Mouse (Mus musculus) myocyte (in vitro differentiated cells): ENCODE measurements around the gene Cep164. TPM values are rescaled to one million over a fixed set of nuclear protein-coding genes. Genes with fewer than 3 reads are reported as not detected.

ENCODE experiments used
- H3K27me3 ChIP-seq: one replicate; pipeline ENCODE4 v1.6.1; 2011; ENCODE audit not compliant: control insufficient read depth, insufficient read depth, insufficient read length
- H3K36me3 ChIP-seq: one replicate; pipeline ENCODE4 v1.6.1; 2011; ENCODE audit not compliant: control insufficient read depth, insufficient read depth
- H3K4me2 ChIP-seq: one replicate; pipeline ENCODE4 v1.6.1; 2011; ENCODE audit warnings: low read depth, control low read depth
- H3K4me3 ChIP-seq: one replicate; pipeline ENCODE4 v1.5.1; 2011; ENCODE audit warnings: mild to moderate bottlenecking, control low read depth, moderate library complexity
- H3K79me2 ChIP-seq: one replicate; pipeline ENCODE4 v1.6.1; 2011; ENCODE audit not compliant: control insufficient read depth, insufficient read depth
- H3ac ChIP-seq: one replicate; pipeline ENCODE4 v1.6.1; 2011; ENCODE audit not compliant: control insufficient read depth, insufficient read length
- CEBPB ChIP-seq: IDR thresholded peaks from 2 replicates; pipeline ENCODE4 v1.6.1; 2011; ENCODE audit warnings: mild to moderate bottlenecking, moderate library complexity; ENCODE audit not compliant: poor library complexity, insufficient read depth, severe bottlenecking
- E2F4 ChIP-seq: IDR thresholded peaks from one replicate; pipeline ENCODE4 v1.6.1; 2011; ENCODE audit warnings: mild to moderate bottlenecking, control low read depth, moderate library complexity; ENCODE audit not compliant: insufficient read depth
- MAX ChIP-seq: IDR thresholded peaks from one replicate; pipeline ENCODE4 v1.6.1; 2011; ENCODE audit warnings: low read depth, mild to moderate bottlenecking, control low read depth
- MYOD1 ChIP-seq, 3 experiments: IDR thresholded peaks; one replicate each; pipeline ENCODE4 v1.6.1; 2011; ENCODE audit warnings: control low read depth in 2 of 3, low read depth in 2 of 3, mild to moderate bottlenecking in 2 of 3, moderate library complexity in 1 of 3; ENCODE audit not compliant: insufficient read length in 2 of 3, control insufficient read depth in 1 of 3
- MYOG ChIP-seq, 3 experiments: IDR thresholded peaks; one replicate each; pipeline ENCODE4 v1.6.1; 2011; ENCODE audit warnings: control low read depth in 2 of 3, low read depth in 2 of 3, mild to moderate bottlenecking in 2 of 3; ENCODE audit not compliant: insufficient read length in 2 of 3, control insufficient read depth in 1 of 3, insufficient read depth in 1 of 3
- POLR2A ChIP-seq: IDR thresholded peaks from one replicate; pipeline ENCODE4 v1.6.1; 2011; ENCODE audit warnings: low read depth, mild to moderate bottlenecking, control low read depth, moderate library complexity; ENCODE audit not compliant: insufficient read length
- POLR2AphosphoS2 ChIP-seq: IDR thresholded peaks from one replicate; pipeline ENCODE4 v1.6.1; 2011; ENCODE audit warnings: low read depth, control low read depth; ENCODE audit not compliant: insufficient read length
- REST ChIP-seq: IDR thresholded peaks from one replicate; pipeline ENCODE4 v1.6.1; 2011; ENCODE audit warnings: mild to moderate bottlenecking, control low read depth, moderate library complexity; ENCODE audit not compliant: insufficient read depth, insufficient read length
- SRF ChIP-seq: IDR thresholded peaks from one replicate; pipeline ENCODE4 v1.6.1; 2011; ENCODE audit warnings: low read depth; ENCODE audit not compliant: control insufficient read depth, insufficient read length
- TCF12 ChIP-seq: IDR thresholded peaks from one replicate; pipeline ENCODE4 v1.6.1; 2011; ENCODE audit warnings: mild to moderate bottlenecking, control low read depth; ENCODE audit not compliant: poor library complexity, insufficient read depth, severe bottlenecking
- TCF3 ChIP-seq: IDR thresholded peaks from one replicate; pipeline ENCODE4 v1.6.1; 2011; ENCODE audit warnings: low read depth, control low read depth; ENCODE audit not compliant: insufficient read length
- USF1 ChIP-seq: IDR thresholded peaks from one replicate; pipeline ENCODE4 v1.6.1; 2011; ENCODE audit warnings: low read depth, mild to moderate bottlenecking, control low read depth, moderate library complexity
- polyA plus RNA-seq: library from polyadenylated mRNA; unstranded; fragments of >200 nt; fragmentation: generic; extraction: Trizol; gene quantifications from one replicate; pipeline ENCODE4 v1.2.1, GENCODE M21; 2012; ENCODE audit warnings: missing spikeins

Gene Cep164
- polyA plus RNA-seq, 1 experiment: 7.7 TPM

- no peak overlapping the region for H3K4me3 ChIP-seq
- H3K27me3 ChIP-seq: no peaks in the 10 kb centered on the region
- no peak for TF ChIP-seq MAX
- no peak for TF ChIP-seq SRF
- no peak for TF ChIP-seq TCF3
- no peak for TF ChIP-seq CEBPB
- TF ChIP-seq REST: no peak
- TF ChIP-seq MYOD1 (IDR thresholded peaks at IDR 0.05; ENCODE audit: control insufficient read depth in 1 of 3, insufficient read length in 2 of 3, low read depth in 2 of 3): no peak
- TF ChIP-seq TCF12: no peak
- no peak for TF ChIP-seq POLR2A
- no peak for TF ChIP-seq POLR2AphosphoS2
- TF ChIP-seq E2F4: no peak
- TF ChIP-seq MYOG (IDR thresholded peaks at IDR 0.05; ENCODE audit: control insufficient read depth in 1 of 3, insufficient read depth in 1 of 3, insufficient read length in 2 of 3, low read depth in 2 of 3): no peak
- no peak for TF ChIP-seq USF1
- H3ac ChIP-seq: no peak overlapping the region
- H3K36me3 ChIP-seq: no peaks in the 10 kb centered on the region
- no peaks in the 10 kb centered on the region for H3K79me2 ChIP-seq
- no peak overlapping the region for H3K4me2 ChIP-seq
Observed at GRCm38 (mm10) chr9:45811946-45812345, 16.5 kb downstream of the Cep164 start.

GRCm38 (mm10) chr9:45807761-45808160 lies 20.7 kb downstream of the Cep164 start:
- H3K4me3 ChIP-seq: no peak overlapping the region
- H3K36me3 ChIP-seq: no peaks in the 10 kb centered on the region
- H3ac ChIP-seq: no peak overlapping the region
- no peak overlapping the region for H3K4me2 ChIP-seq
- no peaks in the 10 kb centered on the region for H3K27me3 ChIP-seq
- no peaks in the 10 kb centered on the region for H3K79me2 ChIP-seq
- TF ChIP-seq POLR2AphosphoS2 (no peak), MAX (no peak), USF1 (no peak), SRF (no peak), MYOD1 (IDR thresholded peaks at IDR 0.05; ENCODE audit: control insufficient read depth in 1 of 3, insufficient read length in 2 of 3, low read depth in 2 of 3) (no peak), POLR2A (no peak), REST (no peak), TCF12 (no peak), TCF3 (no peak), E2F4 (no peak), MYOG (IDR thresholded peaks at IDR 0.05; ENCODE audit: control insufficient read depth in 1 of 3, insufficient read depth in 1 of 3, insufficient read length in 2 of 3, low read depth in 2 of 3) (no peak), CEBPB (no peak)

GRCm38 (mm10) chr9:45807337-45807736 lies 21.2 kb downstream of the Cep164 start:
- Histone ChIP-seq H3K36me3 (no peaks in the 10 kb centered on the region), H3K4me2 (no peak overlapping the region), H3K4me3 (no peak overlapping the region), H3K79me2 (no peaks in the 10 kb centered on the region), H3ac (no peak overlapping the region), H3K27me3 (no peaks in the 10 kb centered on the region)
- TF ChIP-seq USF1 (no peak), MYOG (IDR thresholded peaks at IDR 0.05; ENCODE audit: control insufficient read depth in 1 of 3, insufficient read depth in 1 of 3, insufficient read length in 2 of 3, low read depth in 2 of 3) (no peak), TCF3 (no peak), SRF (no peak), MYOD1 (IDR thresholded peaks at IDR 0.05; ENCODE audit: control insufficient read depth in 1 of 3, insufficient read length in 2 of 3, low read depth in 2 of 3) (no peak), POLR2AphosphoS2 (no peak), REST (no peak), CEBPB (no peak), MAX (no peak), E2F4 (no peak), TCF12 (no peak), POLR2A (no peak)

GRCm38 (mm10) chr9:45806847-45807246 lies 21.6 kb downstream of the Cep164 start:
- TF ChIP-seq MYOD1 (IDR thresholded peaks at IDR 0.05; ENCODE audit: control insufficient read depth in 1 of 3, insufficient read length in 2 of 3, low read depth in 2 of 3) (no peak), CEBPB (no peak), POLR2AphosphoS2 (no peak), TCF12 (no peak), MAX (no peak), USF1 (no peak), E2F4 (no peak), POLR2A (no peak), SRF (no peak), REST (no peak)
- Histone ChIP-seq H3ac (no peak overlapping the region), H3K79me2 (no peaks in the 10 kb centered on the region), H3K36me3 (no peaks in the 10 kb centered on the region), H3K4me2 (no peak overlapping the region), H3K4me3 (no peak overlapping the region), H3K27me3 (no peaks in the 10 kb centered on the region)
